Mouse (Mus musculus) kidney, embryonic 16.5 days (tissue): ENCODE data around the gene Ide. TPM values are rescaled to one million over a fixed set of nuclear protein-coding genes. Genes with fewer than 3 reads are reported as not detected.
A peak's percentile ranks its signal among the peaks of the same experiment; 100 is the strongest.

Source experiments
- ATAC-seq: fragments of 200-750 bp; cut with Nextera tagmentation; 2 replicates; pipeline ENCODE4 v1.8.0; 2017; ENCODE audit warnings: moderate TSS enrichment; ENCODE audit not compliant: low FRiP score, low TSS enrichment
- H3K27ac ChIP-seq: fragments of 300-500 bp; sonication (generic); 2 replicates; pipeline ENCODE4 v1.5.1; 2014; ENCODE audit warnings: low read length
- H3K27me3 ChIP-seq: fragments of 300-500 bp; sonication (generic); 2 replicates; pipeline ENCODE4 v1.6.1; 2014; ENCODE audit warnings: low read length, control low read depth, mixed read lengths; ENCODE audit not compliant: insufficient read depth
- H3K36me3 ChIP-seq: fragments of 300-500 bp; sonication (generic); 2 replicates; pipeline ENCODE4 v1.6.1; 2014; ENCODE audit warnings: low read length, control low read depth, mixed read lengths; ENCODE audit not compliant: insufficient read depth
- H3K4me1 ChIP-seq: fragments of 300-500 bp; sonication (generic); 2 replicates; pipeline ENCODE4 v1.6.1; 2014; ENCODE audit warnings: low read length, control low read depth, mixed read lengths; ENCODE audit not compliant: insufficient read depth
- H3K4me2 ChIP-seq: fragments of 300-500 bp; sonication (generic); replicated peaks from 2 replicates; pipeline ENCODE4 v1.6.1; 2014; ENCODE audit warnings: low read depth, low read length
- H3K4me3 ChIP-seq: fragments of 300-500 bp; sonication (generic); 2 replicates; pipeline ENCODE4 v1.5.1; 2014; ENCODE audit warnings: mild to moderate bottlenecking, low read length
- H3K9ac ChIP-seq: fragments of 300-500 bp; sonication (generic); replicated peaks from 2 replicates; pipeline ENCODE4 v1.6.1; 2014; ENCODE audit warnings: low read length
- H3K9me3 ChIP-seq: fragments of 300-500 bp; sonication (generic); 2 replicates; pipeline ENCODE4 v1.6.1; 2016; ENCODE audit warnings: low read length, control low read depth
- whole genome bisulfite sequencing: fragments of 180-500 bp; shearing (Covaris S2); extraction: QIAGEN DNeasy Blood & Tissue Kit; methylation state at CpG from one replicate; pipeline ENCODE4 v1.1.7; 2014; 5-methylcytosine and 5-hydroxymethylcytosine counted together
- polyA plus RNA-seq: library from polyadenylated mRNA; unstranded; fragments of >200 nt; fragmentation: Nextera tagmentation; extraction: Ambion mirVana; gene quantifications from 2 replicates; pipeline ENCODE4 v1.2.1, GENCODE M21; 2015

The Ide gene
- polyA plus RNA-seq, 1 experiment from 2014 or later = 55.8 TPM

DNA sequence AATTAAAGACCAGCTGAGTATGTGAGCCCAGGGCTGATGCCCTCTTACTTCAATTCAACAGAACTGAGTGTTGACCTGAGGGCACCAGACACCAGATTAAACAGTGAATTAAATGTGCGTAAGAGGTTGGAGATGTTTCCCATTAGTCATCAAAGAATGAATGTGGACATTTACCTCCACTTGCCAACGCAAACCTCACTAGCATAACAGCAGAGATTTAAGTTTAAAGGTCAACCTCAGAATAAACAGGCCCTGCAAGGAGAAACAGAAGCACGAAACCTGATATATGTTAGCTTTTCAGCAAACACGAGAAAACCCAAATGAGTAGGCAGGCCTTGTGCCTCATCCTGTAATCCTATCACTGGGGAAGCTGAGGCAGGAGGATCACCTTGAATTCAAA is 75.3 kb downstream of the Ide start:
- H3K27me3 ChIP-seq = no peaks in the 10 kb centered on the region
- WGBS = 42% methylated on average over 4 of the region's 4 CpGs
- no peak overlapping the region for H3K27ac ChIP-seq
- no peaks in the 10 kb centered on the region for H3K9me3 ChIP-seq
- H3K9ac ChIP-seq = no peak overlapping the region
- no peaks in the 10 kb centered on the region for H3K36me3 ChIP-seq
- no peak for ATAC-seq
- H3K4me3 ChIP-seq = no peak overlapping the region
- no peaks in the 10 kb centered on the region for H3K4me1 ChIP-seq
- no peak overlapping the region for H3K4me2 ChIP-seq

- no peaks in the 10 kb centered on the region for H3K9me3 ChIP-seq
- no peaks in the 10 kb centered on the region for H3K27me3 ChIP-seq
- WGBS = 87% methylated on average over 9 of the region's 9 CpGs
- no peak overlapping the region for H3K4me3 ChIP-seq
- ATAC-seq = no peak
- no peak overlapping the region for H3K27ac ChIP-seq
- no peaks in the 10 kb centered on the region for H3K4me1 ChIP-seq
- H3K9ac ChIP-seq = no peak overlapping the region
- H3K4me2 ChIP-seq = no peak overlapping the region
- H3K36me3 ChIP-seq = no peaks in the 10 kb centered on the region
Measured at GRCm38 (mm10) chr19:37255321-37255720, 82.3 kb downstream of the Ide start.

GRCm38 (mm10) chr19:37252104-37252503 is 85.5 kb downstream of the Ide start:
- Histone ChIP-seq H3K9ac (no peak overlapping the region), H3K27ac (no peak overlapping the region), H3K4me1 (no peaks in the 10 kb centered on the region), H3K9me3 (no peaks in the 10 kb centered on the region), H3K4me3 (no peak overlapping the region), H3K4me2 (no peak overlapping the region), H3K36me3 (no peaks in the 10 kb centered on the region), H3K27me3 (no peaks in the 10 kb centered on the region)
- no peak for ATAC-seq
- WGBS = 62% methylated on average over 6 of the region's 6 CpGs

- Histone ChIP-seq H3K36me3 (no peaks in the 10 kb centered on the region), H3K4me1 (no peaks in the 10 kb centered on the region), H3K9ac (no peak overlapping the region), H3K27me3 (no peaks in the 10 kb centered on the region), H3K27ac (no peak overlapping the region), H3K4me2 (no peak overlapping the region), H3K4me3 (no peak overlapping the region), H3K9me3 (no peaks in the 10 kb centered on the region)
- whole genome bisulfite sequencing = 79% methylated on average over 3 of the region's 3 CpGs
- no peak for ATAC-seq
Measured at GRCm38 (mm10) chr19:37248199-37248598, 89.5 kb downstream of the Ide start.

GRCm38 (mm10) chr19:37246859-37247258 is 90.8 kb downstream of the Ide start:
- 47% methylated on average over 3 of the region's 3 CpGs for WGBS

GRCm38 (mm10) chr19:37242707-37243106 is 94.9 kb downstream of the Ide start:
- Histone ChIP-seq H3K9me3 (no peaks in the 10 kb centered on the region), H3K27me3 (peaks cover 3% of the 10 kb centered on the region; the same call in 1 of the 2 replicates), H3K4me1 (no peaks in the 10 kb centered on the region), H3K27ac (no peak overlapping the region), H3K36me3 (no peaks in the 10 kb centered on the region), H3K4me3 (no peak overlapping the region), H3K4me2 (no peak overlapping the region), H3K9ac (no peak overlapping the region)
- 28% methylated on average over 2 of the region's 2 CpGs for WGBS
- no peak for ATAC-seq

More at GRCm38 (mm10) chr19:37246859-37247258, 90.8 kb downstream of the Ide start:
- Histone ChIP-seq H3K27ac (no peak overlapping the region), H3K27me3 (no peaks in the 10 kb centered on the region), H3K4me3 (no peak overlapping the region), H3K9ac (no peak overlapping the region), H3K36me3 (no peaks in the 10 kb centered on the region), H3K4me1 (no peaks in the 10 kb centered on the region), H3K9me3 (no peaks in the 10 kb centered on the region), H3K4me2 (no peak overlapping the region)
- ATAC-seq = no peak

DNA sequence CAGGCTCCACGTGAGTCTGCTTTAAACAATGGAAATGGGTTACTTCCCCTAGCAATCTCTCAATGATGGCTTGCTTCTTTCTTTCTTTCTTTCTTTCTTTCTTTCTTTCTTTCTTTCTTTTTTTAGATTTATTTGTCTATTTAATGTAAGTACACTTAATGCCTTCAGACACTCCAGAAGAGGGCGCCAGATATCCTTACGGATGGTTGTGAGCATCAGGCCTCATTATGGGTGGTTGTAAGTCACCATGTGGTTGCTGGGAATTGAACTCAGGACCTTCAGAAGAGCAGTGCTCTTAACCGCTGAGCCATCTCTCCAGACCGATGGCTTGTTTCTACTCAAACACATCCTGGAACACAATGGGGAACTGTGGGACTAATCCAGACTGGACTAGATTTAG is 96.5 kb downstream of the Ide start:
- Histone ChIP-seq H3K4me3 (no peak overlapping the region), H3K9ac (no peak overlapping the region), H3K27me3 (peaks cover 6% of the 10 kb centered on the region; the same call in 1 of the 2 replicates), H3K9me3 (no peaks in the 10 kb centered on the region), H3K4me1 (no peaks in the 10 kb centered on the region), H3K27ac (no peak overlapping the region), H3K4me2 (no peak overlapping the region), H3K36me3 (no peaks in the 10 kb centered on the region)
- no peak for ATAC-seq
- 71% methylated on average over 5 of the region's 5 CpGs for WGBS

DNA sequence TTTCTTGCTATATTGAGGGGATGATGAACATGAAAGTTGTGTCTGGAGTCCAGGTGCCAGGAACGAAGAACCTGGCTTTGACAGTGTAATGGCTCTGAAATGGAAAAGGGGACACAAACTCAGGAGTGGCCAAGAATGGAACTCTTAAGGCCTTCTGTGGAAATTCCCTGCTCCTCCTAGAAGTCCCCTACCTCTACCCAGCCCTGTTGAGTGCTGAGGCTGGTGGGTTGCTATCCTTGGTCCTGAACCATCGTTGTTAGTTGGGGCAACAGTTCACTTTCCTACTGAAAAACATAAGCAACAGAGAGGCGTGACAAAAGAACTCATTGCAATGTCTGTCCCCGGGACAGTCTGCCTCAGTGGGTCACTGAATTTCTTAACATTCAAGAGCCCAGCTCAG is 98.6 kb downstream of the Ide start:
- H3K36me3 ChIP-seq = no peaks in the 10 kb centered on the region
- no peak overlapping the region for H3K9ac ChIP-seq
- H3K9me3 ChIP-seq = no peaks in the 10 kb centered on the region; the same call in 1 of the 2 replicates
- no peak for ATAC-seq
- peaks cover 25% of the 10 kb centered on the region for H3K27me3 ChIP-seq
- H3K4me3 ChIP-seq = no peak overlapping the region
- H3K4me2 ChIP-seq = no peak overlapping the region
- H3K4me1 ChIP-seq = peaks cover 2% of the 10 kb centered on the region; the same call in 1 of the 2 replicates
- no peak overlapping the region for H3K27ac ChIP-seq
- 24% methylated on average over 4 of the region's 4 CpGs for WGBS

- no peak overlapping the region for H3K27ac ChIP-seq
- H3K4me2 ChIP-seq = no peak overlapping the region
- no peaks in the 10 kb centered on the region for H3K36me3 ChIP-seq
- WGBS = 9% methylated on average over 7 of the region's 7 CpGs
- H3K9ac ChIP-seq = no peak overlapping the region
- H3K4me1 ChIP-seq = peaks cover 6% of the 10 kb centered on the region; the same call in 1 of the 2 replicates
- ATAC-seq = no peak
- H3K4me3 ChIP-seq = no peak overlapping the region
- no peaks in the 10 kb centered on the region; the same call in 1 of the 2 replicates for H3K9me3 ChIP-seq
- H3K27me3 ChIP-seq = peaks cover 30% of the 10 kb centered on the region
Measured at GRCm38 (mm10) chr19:37238651-37239050, 99.0 kb downstream of the Ide start.

- Histone ChIP-seq H3K9me3 (no peaks in the 10 kb centered on the region; the same call in 1 of the 2 replicates), H3K9ac (no peak overlapping the region), H3K36me3 (no peaks in the 10 kb centered on the region), H3K4me3 (no peak overlapping the region), H3K27me3 (peaks cover 35% of the 10 kb centered on the region), H3K4me2 (no peak overlapping the region), H3K27ac (no peak overlapping the region), H3K4me1 (peaks cover 7% of the 10 kb centered on the region; the same call in 1 of the 2 replicates)
- ATAC-seq = peak; percentile 22; the same call in 1 of the 2 replicates
- 5% methylated on average over 15 of the region's 15 CpGs for WGBS
Measured at GRCm38 (mm10) chr19:37237712-37238437, 99.8 kb downstream of the Ide start.
